Mouse (Mus musculus) liver, embryonic 14.5 days (tissue): ENCODE measurements around the gene Agfg2.

Experiments
- CTCF ChIP-seq: IDR thresholded peaks from 2 replicates; pipeline ENCODE4 v1.5.1; 2016; ENCODE audit warnings: antibody characterized with exemption, low read depth, control low read depth
- EP300 ChIP-seq: IDR thresholded peaks from 2 replicates; pipeline ENCODE4 v1.6.1; 2016; ENCODE audit warnings: antibody characterized with exemption, low read depth

GRCm38 (mm10) chr5:137663057-137663456 is 21.5 kb downstream of the Agfg2 start:
- TF ChIP-seq CTCF (no peak), EP300 (no peak)
